Mouse (Mus musculus) CD4-positive, CD25-positive, alpha-beta regulatory T cell, adult 4 months (primary cell): ENCODE data around the gene Tmem141. TPM values are rescaled to one million over a fixed set of nuclear protein-coding genes. Genes with fewer than 3 reads are reported as not detected.
A peak's percentile ranks its signal among the peaks of the same experiment; 100 is the strongest.

ENCODE experiments used
- ATAC-seq: one replicate; pipeline ENCODE4 v1.8.0; 2017
- polyA plus RNA-seq, 2 experiments: library from polyadenylated mRNA; unstranded; fragments of 100-300 nt; shearing (Covaris generic); gene quantifications; one replicate each; pipeline ENCODE4 v1.2.1; 2017

Gene Tmem141
- under 1 TPM in 1 of 2 experiments, not detected in 1; 0.94 TPM for polyA plus RNA-seq

- ATAC-seq, result peak; percentile 41
Observed at GRCm38 (mm10) chr2:25621229-25622200, at the start of gene Tmem141. TSS of gene Tmem141 (minus strand) at chr2:25622005.

GRCm38 (mm10) chr2:25666516-25666915, 44.7 kb upstream of the Tmem141 start:
- peak; percentile 93 for ATAC-seq

- no peak for ATAC-seq
Observed at GRCm38 (mm10) chr2:25664125-25664524, 42.3 kb upstream of the Tmem141 start.

- ATAC-seq, result peak; percentile 60
Observed at GRCm38 (mm10) chr2:25663511-25663910, 41.7 kb upstream of the Tmem141 start.

- ATAC-seq, result no peak
Observed at GRCm38 (mm10) chr2:25661245-25661970, 39.6 kb upstream of the Tmem141 start.

GRCm38 (mm10) chr2:25660279-25660678, 38.5 kb upstream of the Tmem141 start:
- no peak for ATAC-seq

GRCm38 (mm10) chr2:25657652-25658051, 35.8 kb upstream of the Tmem141 start, which contains the start of gene Lcn5:
TSS of gene Lcn5 (plus strand) at chr2:25657952.
- ATAC-seq, result no peak

- ATAC-seq, result no peak
Observed at GRCm38 (mm10) chr2:25657246-25657645, 35.4 kb upstream of the Tmem141 start.

- ATAC-seq, result no peak
Observed at GRCm38 (mm10) chr2:25656691-25657090, 34.9 kb upstream of the Tmem141 start.

GRCm38 (mm10) chr2:25654502-25654901, 32.7 kb upstream of the Tmem141 start:
- no peak for ATAC-seq

GRCm38 (mm10) chr2:25652902-25653301, 31.1 kb upstream of the Tmem141 start, which contains the start of gene Lcn8:
TSS of gene Lcn8 (plus strand) at chr2:25653120.
- no peak for ATAC-seq

GRCm38 (mm10) chr2:25639890-25640289, 18.1 kb upstream of the Tmem141 start:
- ATAC-seq, result no peak

GRCm38 (mm10) chr2:25634046-25634445, 12.2 kb upstream of the Tmem141 start:
- ATAC-seq, result no peak

- ATAC-seq, result no peak
Observed at GRCm38 (mm10) chr2:25633616-25634015, 11.8 kb upstream of the Tmem141 start.

GRCm38 (mm10) chr2:25628738-25629137, 6.9 kb upstream of the Tmem141 start:
- no peak for ATAC-seq

GRCm38 (mm10) chr2:25627811-25628210, 6.0 kb upstream of the Tmem141 start, which contains the start of gene Fcna:
TSS of gene Fcna (minus strand) at chr2:25628030.
- no peak for ATAC-seq

GRCm38 (mm10) chr2:25625986-25626385, 4.2 kb upstream of the Tmem141 start:
- no peak for ATAC-seq

- ATAC-seq, result no peak
Observed at GRCm38 (mm10) chr2:25620852-25621228, 965 bp downstream of the Tmem141 start.

GRCm38 (mm10) chr2:25620386-25620785, 1.4 kb downstream of the Tmem141 start:
- peak; percentile 45 for ATAC-seq

GRCm38 (mm10) chr2:25617578-25617977, 4.2 kb downstream of the Tmem141 start, which contains the start of gene Ccdc183:
TSS of gene Ccdc183 (minus strand) at chr2:25617678.
- ATAC-seq, result no peak

- ATAC-seq, result no peak
Observed at GRCm38 (mm10) chr2:25616398-25616797, 5.4 kb downstream of the Tmem141 start.

- peak; percentile 44 for ATAC-seq
Observed at GRCm38 (mm10) chr2:25608671-25609070, 13.1 kb downstream of the Tmem141 start.
